Mouse (Mus musculus) ES-E14 (cell line): ENCODE measurements at regions not wholly inside any gene's neighbourhood (a gene's known extent, or its start where the extent isn't known, plus 50 kb on each side); places are given as distances from the start of the nearest gene placed in this dataset.
"Not testable (repeated sequence)": the region's sequence is repeated elsewhere in the genome, so short reads cannot be mapped to it uniquely, and the experiment has no call there.

ENCODE experiments used
- DNase-seq: peaks from one replicate; pipeline ENCODE4 v3.0.0-alpha.2; 2013; ENCODE audit warnings: low read depth, low spot score
- H3K27ac ChIP-seq: 2 replicates; pipeline ENCODE4 v1.5.1; 2012; ENCODE audit warnings: low read depth, mild to moderate bottlenecking, low read length, moderate library complexity, mixed read lengths; ENCODE audit not compliant: poor library complexity, insufficient read depth, severe bottlenecking
- H3K36me3 ChIP-seq: 2 replicates; pipeline ENCODE4 v1.6.1; 2012; ENCODE audit warnings: mild to moderate bottlenecking, low read length, moderate library complexity, mixed read lengths; ENCODE audit not compliant: control insufficient read depth, poor library complexity, insufficient read depth, severe bottlenecking
- H3K4me1 ChIP-seq, 2 experiments: fragments of 150-350 bp in 1 of 2; sonication (generic) in 1 of 2; 2 replicates each; pipeline ENCODE4 v1.6.1; 2012; ENCODE audit warnings: low read length in 2 of 2, mild to moderate bottlenecking in 1 of 2, mixed read lengths in 1 of 2; ENCODE audit not compliant: control insufficient read depth in 2 of 2, insufficient read depth in 2 of 2, poor library complexity in 1 of 2
- H3K4me3 ChIP-seq, 2 experiments: fragments of 150-350 bp in 1 of 2; sonication (generic) in 1 of 2; 2 replicates each; pipeline ENCODE4 v1.5.1; 2012; ENCODE audit warnings: low read length in 2 of 2, low read depth in 1 of 2, mild to moderate bottlenecking in 1 of 2, mixed read lengths in 1 of 2; ENCODE audit not compliant: insufficient read depth in 1 of 2, poor library complexity in 1 of 2, severe bottlenecking in 1 of 2
- H3K9ac ChIP-seq: 2 replicates; pipeline ENCODE4 v1.6.1; 2012; ENCODE audit warnings: low read depth, mild to moderate bottlenecking, low read length, mixed read lengths; ENCODE audit not compliant: poor library complexity, insufficient read depth, severe bottlenecking
- H3K9me3 ChIP-seq: fragments of 150-350 bp; sonication (generic); 2 replicates; pipeline ENCODE4 v1.6.1; 2012; ENCODE audit warnings: low read depth, mild to moderate bottlenecking, low read length; ENCODE audit not compliant: control insufficient read depth, insufficient read depth
- CHD2 ChIP-seq: IDR thresholded peaks from 2 replicates; pipeline ENCODE4 v1.6.1; 2014; ENCODE audit warnings: mild to moderate bottlenecking, low read depth, low read length, inconsistent platforms
- HCFC1 ChIP-seq: IDR thresholded peaks from 2 replicates; pipeline ENCODE4 v1.6.1; 2012; ENCODE audit warnings: low read length, inconsistent platforms, borderline replicate concordance; ENCODE audit not compliant: insufficient read depth
- MAFK ChIP-seq: IDR thresholded peaks from 2 replicates; pipeline ENCODE4 v1.6.1; 2014; ENCODE audit warnings: mild to moderate bottlenecking, low read depth, low read length, inconsistent platforms; ENCODE audit not compliant: insufficient read depth
- ZC3H11A ChIP-seq: IDR thresholded peaks from 2 replicates; pipeline ENCODE4 v1.6.1; 2012; ENCODE audit warnings: low read depth, mild to moderate bottlenecking, inconsistent platforms, low read length, borderline replicate concordance
- ZNF384 ChIP-seq: IDR thresholded peaks from 2 replicates; pipeline ENCODE4 v1.6.1; 2012; ENCODE audit warnings: low read depth, low read length, inconsistent platforms
- in situ Hi-C, 2 experiments: fragments of 600-800 bp; cut with MboI; formaldehyde crosslinking; loops; one replicate each; pipeline ENCODE4 v1.15.1; 2025; ENCODE audit warnings: low sequenced_read_pairs in 2 of 2, inconsistent platforms in 1 of 2; ENCODE audit not compliant: unreplicated experiment in 2 of 2

DNA sequence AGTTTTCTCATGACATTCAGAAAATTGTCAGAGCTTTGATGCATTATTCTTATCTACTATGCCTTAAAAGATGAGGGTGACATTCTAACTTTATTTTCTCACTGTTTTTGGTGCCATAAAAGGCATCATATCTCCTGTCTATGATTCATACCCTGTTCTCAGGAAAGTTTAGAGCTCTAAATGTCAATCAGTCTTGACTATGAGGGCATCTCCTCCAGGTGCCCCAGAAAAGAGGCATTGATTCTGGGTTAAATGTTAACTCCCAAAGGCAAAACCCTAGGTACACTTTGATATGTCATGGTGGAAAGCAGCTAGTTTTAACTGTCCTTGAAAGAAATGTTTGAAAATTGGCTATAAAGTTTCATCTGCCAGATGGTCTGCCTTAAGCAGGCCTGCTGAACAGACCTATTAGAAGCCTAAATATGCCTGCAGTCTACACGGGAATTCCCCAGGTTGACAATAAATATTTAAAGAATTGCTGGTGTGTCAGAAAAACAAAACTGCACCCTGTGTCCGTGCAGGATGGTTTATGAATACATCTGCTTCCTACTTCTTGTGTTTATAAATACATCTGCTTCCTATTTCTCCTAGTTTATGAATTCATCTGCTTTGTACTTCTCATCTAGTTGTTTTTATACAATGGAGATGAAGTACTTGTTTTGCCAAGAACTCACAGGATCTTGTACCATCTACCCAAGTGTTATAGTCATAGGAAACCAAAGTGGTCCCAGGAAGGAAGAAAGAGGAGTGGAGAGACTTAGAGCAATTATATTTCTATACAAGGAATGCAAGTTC lies 172.3 kb downstream of the Snca start:
- Histone ChIP-seq H3K36me3 (no peaks in the 10 kb centered on the region), H3K27ac (no peak overlapping the region), H3K9me3 (no peaks in the 10 kb centered on the region), H3K4me3 (no peak overlapping the region), H3K9ac (no peak overlapping the region), H3K4me1 (no peaks in the 10 kb centered on the region)
- DNase-seq = no peak
- in situ Hi-C loops = no loop called here
- TF ChIP-seq CHD2 (no peak), ZNF384 (no peak), HCFC1 (no peak), MAFK (no peak), ZC3H11A (no peak)

DNA sequence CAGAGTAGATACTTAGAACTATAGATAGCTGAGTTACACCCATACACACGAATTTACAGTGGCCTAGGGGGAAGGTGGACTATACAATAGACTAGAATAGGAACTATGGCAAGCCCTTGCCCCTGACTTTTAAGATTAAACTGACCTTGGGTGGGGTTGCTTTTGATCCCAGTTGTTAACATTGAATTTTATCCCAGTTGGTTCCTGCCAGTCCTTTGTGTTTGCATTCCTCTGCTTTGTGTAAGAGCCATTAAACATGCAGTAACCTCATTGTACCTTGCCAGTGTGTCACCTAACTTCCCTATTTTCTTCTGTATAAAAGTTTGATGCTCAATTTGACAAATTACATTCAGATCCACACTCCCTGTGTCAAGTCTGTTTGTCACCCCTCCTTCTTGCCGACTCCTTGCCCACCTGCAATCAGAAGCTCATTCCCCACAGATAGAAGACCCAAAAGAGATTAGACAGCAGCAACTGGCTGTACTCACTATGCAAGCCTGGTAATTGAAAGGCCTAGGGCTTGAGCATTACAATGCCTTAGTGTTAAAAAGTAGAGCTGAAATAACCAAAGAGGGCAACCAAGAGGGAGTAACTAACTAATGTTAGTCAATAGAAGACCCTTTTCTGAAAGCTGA lies 182.6 kb downstream of the Snca start:
- H3K36me3 ChIP-seq, H3K4me3 ChIP-seq, H3K9ac ChIP-seq, in situ Hi-C loops, H3K9me3 ChIP-seq: not testable (repeated sequence)
- DNase-seq = peak; percentile 55
- H3K27ac ChIP-seq = peak overlapping the region; percentile 81
- H3K4me1 ChIP-seq = peaks cover 5 to 12% of the 10 kb centered on the region in 2 experiments
- TF ChIP-seq CHD2 = peak; percentile 18; the same call in 1 of the 2 replicates

DNA sequence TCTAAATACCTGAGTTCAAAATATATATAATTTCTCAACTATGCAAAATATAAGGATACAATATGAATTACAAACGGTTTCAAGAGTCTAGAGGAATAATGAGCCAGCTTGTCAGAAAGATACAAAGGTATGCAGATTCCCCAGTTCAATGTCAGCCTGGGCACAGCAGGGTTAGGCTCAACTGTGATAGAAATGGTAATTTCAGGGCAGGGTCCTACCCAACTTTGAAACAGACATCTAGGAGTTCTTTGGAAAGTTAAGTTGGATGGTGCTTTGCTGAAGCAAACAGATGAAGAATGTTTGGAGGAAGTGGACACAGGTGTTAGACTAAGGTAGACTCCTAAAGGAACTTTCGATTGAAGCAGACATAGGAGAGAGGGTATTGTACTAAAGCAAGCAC lies 187.4 kb downstream of the Snca start:
- TF ChIP-seq ZC3H11A (no peak), ZNF384 (no peak), MAFK (no peak), HCFC1 (no peak), CHD2 (no peak)
- Histone ChIP-seq H3K4me3 (no peak overlapping the region), H3K27ac (no peak overlapping the region; the same call in 1 of the 2 replicates), H3K9ac (no peak overlapping the region), H3K9me3 (no peaks in the 10 kb centered on the region), H3K4me1 (peaks cover 7 to 11% of the 10 kb centered on the region in 2 experiments), H3K36me3 (no peaks in the 10 kb centered on the region)
- peak; percentile 37 for DNase-seq
- in situ Hi-C loops = no loop called here

DNA sequence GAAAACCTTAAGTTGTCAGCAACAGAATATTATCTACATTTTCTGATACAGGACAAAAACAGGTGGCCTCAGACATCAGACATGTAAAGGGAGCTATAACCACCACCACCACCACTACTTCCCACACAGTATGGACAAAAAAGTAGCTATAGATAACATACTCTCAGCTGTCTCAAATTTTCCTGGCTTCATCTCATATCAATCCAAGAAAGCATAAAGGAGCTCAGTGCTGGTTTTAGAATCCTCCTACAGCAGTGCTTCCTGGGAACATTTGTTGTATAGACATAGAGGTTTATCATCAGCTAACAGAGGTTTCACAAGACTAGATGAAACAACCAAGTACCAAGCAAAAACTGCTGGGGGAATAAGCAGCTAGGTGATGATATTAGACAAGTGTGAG lies 213.3 kb downstream of the Snca start:
- Histone ChIP-seq H3K4me1 (no peaks in the 10 kb centered on the region), H3K36me3 (no peaks in the 10 kb centered on the region), H3K9me3 (no peaks in the 10 kb centered on the region), H3K4me3 (no peak overlapping the region), H3K9ac (no peak overlapping the region), H3K27ac (no peak overlapping the region)
- TF ChIP-seq HCFC1 (no peak), ZNF384 (no peak), MAFK (no peak), CHD2 (no peak), ZC3H11A (no peak)
- no peak for DNase-seq
- in situ Hi-C loops = no loop called here

DNA sequence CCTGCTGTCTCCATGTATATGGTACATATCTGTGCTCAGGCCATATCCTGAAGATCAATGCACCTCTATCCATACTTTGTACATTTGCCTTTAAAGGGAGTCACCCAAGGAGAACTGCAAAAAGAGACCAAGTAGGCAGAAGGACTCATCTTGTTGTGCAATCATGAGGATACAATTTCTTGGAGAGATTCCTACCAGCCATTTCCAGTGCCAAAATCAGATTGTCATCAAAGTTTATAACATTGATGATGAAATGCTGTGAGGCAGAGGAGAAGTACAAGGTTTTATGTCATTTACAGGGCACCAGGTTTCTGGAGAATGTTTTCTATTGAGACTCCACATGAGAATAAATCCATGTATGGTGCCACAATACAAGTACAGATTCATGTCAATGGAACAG lies 229.5 kb downstream of the Snca start:
- no peak overlapping the region for H3K27ac ChIP-seq
- in situ Hi-C loops = no loop called here
- DNase-seq = no peak
- H3K9me3 ChIP-seq = no peaks in the 10 kb centered on the region
- H3K4me3 ChIP-seq = no peak overlapping the region
- TF ChIP-seq ZC3H11A (no peak), CHD2 (no peak), MAFK (no peak), HCFC1 (no peak), ZNF384 (no peak)
- H3K9ac ChIP-seq = no peak overlapping the region
- H3K36me3 ChIP-seq = no peaks in the 10 kb centered on the region
- H3K4me1 ChIP-seq = no peaks in the 10 kb centered on the region
